Mouse (Mus musculus) MEL (cell line): ENCODE measurements around the gene Nnmt. TPM values are rescaled to one million over a fixed set of nuclear protein-coding genes. Genes with fewer than 3 reads are reported as not detected.

ENCODE experiments used
- DNase-seq: peaks from one replicate; pipeline ENCODE4 v3.0.0; 2011; ENCODE audit warnings: low read depth, low spot score
- H3K27ac ChIP-seq: 2 replicates; pipeline ENCODE4 v1.5.1; 2012; ENCODE audit warnings: low read depth, mild to moderate bottlenecking, control low read depth, low read length, moderate library complexity; ENCODE audit not compliant: control insufficient read depth
- H3K27me3 ChIP-seq, 2 experiments: fragments of 150-350 bp in 1 of 2; sonication (generic) in 1 of 2; 2 replicates each; pipeline ENCODE4 v1.6.1; 2012; ENCODE audit warnings: low read length in 2 of 2, mild to moderate bottlenecking in 2 of 2, improper control_type of control experiment in 1 of 2, moderate library complexity in 1 of 2; ENCODE audit not compliant: insufficient read depth in 2 of 2, control insufficient read depth in 1 of 2
- H3K36me3 ChIP-seq, 2 experiments: 2 replicates each; pipeline ENCODE4 v1.6.1; 2012 to 2014; ENCODE audit warnings: low read length in 2 of 2, improper control_type of control experiment in 1 of 2, inconsistent platforms in 1 of 2, mild to moderate bottlenecking in 1 of 2; ENCODE audit not compliant: insufficient read depth in 2 of 2, control insufficient read depth in 1 of 2
- H3K4me1 ChIP-seq, 2 experiments: fragments of 150-350 bp in 1 of 2; sonication (generic) in 1 of 2; 2 replicates each; pipeline ENCODE4 v1.6.1; 2012; ENCODE audit warnings: low read length in 2 of 2, improper control_type of control experiment in 1 of 2, mild to moderate bottlenecking in 1 of 2; ENCODE audit not compliant: insufficient read depth in 2 of 2, control insufficient read depth in 1 of 2
- H3K4me3 ChIP-seq, 2 experiments: fragments of 150-350 bp in 1 of 2; sonication (generic) in 1 of 2; 2 replicates each; pipeline ENCODE4 v1.5.1; 2012; ENCODE audit warnings: low read depth in 2 of 2, low read length in 2 of 2, mild to moderate bottlenecking in 2 of 2, moderate library complexity in 2 of 2, control low read depth in 1 of 2, improper control_type of control experiment in 1 of 2; ENCODE audit not compliant: control insufficient read depth in 1 of 2, insufficient read depth in 1 of 2
- H3K79me2 ChIP-seq: 2 replicates; pipeline ENCODE4 v1.6.1; 2012; ENCODE audit warnings: mild to moderate bottlenecking, low read length, moderate library complexity; ENCODE audit not compliant: control insufficient read depth, poor library complexity, insufficient read depth
- H3K9ac ChIP-seq: 2 replicates; pipeline ENCODE4 v1.6.1; 2012; ENCODE audit warnings: low read depth, mild to moderate bottlenecking, control low read depth, low read length, moderate library complexity; ENCODE audit not compliant: control insufficient read depth, poor library complexity, severe bottlenecking
- H3K9me3 ChIP-seq: fragments of 150-350 bp; sonication (generic); replicated peaks from 2 replicates; pipeline ENCODE4 v1.6.1; 2012; ENCODE audit warnings: mild to moderate bottlenecking, low read length, improper control_type of control experiment, moderate library complexity; ENCODE audit not compliant: insufficient read depth
- CHD1 ChIP-seq: IDR thresholded peaks from 2 replicates; pipeline ENCODE4 v1.6.1; 2012; ENCODE audit warnings: low read depth, mild to moderate bottlenecking, inconsistent platforms, low read length, improper control_type of control experiment
- CHD2 ChIP-seq: IDR thresholded peaks from 2 replicates; pipeline ENCODE4 v1.6.1; 2011; ENCODE audit warnings: low read length, improper control_type of control experiment
- ELF1 ChIP-seq: IDR thresholded peaks from 2 replicates; pipeline ENCODE4 v1.6.1; 2014; ENCODE audit warnings: low read depth, mild to moderate bottlenecking, inconsistent platforms, low read length, improper control_type of control experiment, moderate library complexity
- EP300 ChIP-seq, 2 experiments: IDR thresholded peaks; 2 replicates each; pipeline ENCODE4 v1.6.1; 2011; ENCODE audit warnings: improper control_type of control experiment in 2 of 2, low read length in 2 of 2, low read depth in 1 of 2, mild to moderate bottlenecking in 1 of 2
- MAZ ChIP-seq: IDR thresholded peaks from 2 replicates; pipeline ENCODE4 v1.6.1; 2012; ENCODE audit warnings: low read depth, mild to moderate bottlenecking, inconsistent platforms, low read length, improper control_type of control experiment
- MEF2A ChIP-seq: IDR thresholded peaks from 2 replicates; pipeline ENCODE4 v1.6.1; 2014; ENCODE audit warnings: low read depth, mild to moderate bottlenecking, inconsistent platforms, low read length, improper control_type of control experiment; ENCODE audit not compliant: poor library complexity, insufficient replicate concordance, severe bottlenecking; ENCODE audit errors: extremely low read depth
- MXI1 ChIP-seq: IDR thresholded peaks from 2 replicates; pipeline ENCODE4 v1.6.1; 2011; ENCODE audit warnings: mild to moderate bottlenecking, low read depth, low read length, improper control_type of control experiment
- MYB ChIP-seq: IDR thresholded peaks from 2 replicates; pipeline ENCODE4 v1.6.1; 2011; ENCODE audit warnings: mild to moderate bottlenecking, low read depth, low read length, improper control_type of control experiment
- MYC ChIP-seq: IDR thresholded peaks from 2 replicates; pipeline ENCODE4 v1.6.1; 2011; ENCODE audit warnings: low read depth, mild to moderate bottlenecking, low read length, improper control_type of control experiment, moderate library complexity
- NELFE ChIP-seq: IDR thresholded peaks from 2 replicates; pipeline ENCODE4 v1.6.1; 2011; ENCODE audit warnings: low read depth, low read length, improper control_type of control experiment
- POLR2A ChIP-seq, 2 experiments: IDR thresholded peaks; 2 replicates each; pipeline ENCODE4 v1.6.1; 2011 to 2012; ENCODE audit warnings: low read length in 2 of 2, mild to moderate bottlenecking in 2 of 2, control low read depth in 1 of 2, improper control_type of control experiment in 1 of 2, low read depth in 1 of 2, moderate library complexity in 1 of 2; ENCODE audit not compliant: control insufficient read depth in 1 of 2, insufficient read depth in 1 of 2, poor library complexity in 1 of 2
- SIN3A ChIP-seq: IDR thresholded peaks from 2 replicates; pipeline ENCODE4 v1.6.1; 2012; ENCODE audit warnings: low read length, improper control_type of control experiment, inconsistent platforms
- SMC3 ChIP-seq: IDR thresholded peaks from 2 replicates; pipeline ENCODE4 v1.6.1; 2011; ENCODE audit warnings: low read depth, low read length, improper control_type of control experiment
- TAL1 ChIP-seq: IDR thresholded peaks from 2 replicates; pipeline ENCODE4 v1.6.1; 2012; ENCODE audit warnings: mild to moderate bottlenecking, inconsistent platforms, low read length, moderate library complexity, mixed read lengths
- TBP ChIP-seq: IDR thresholded peaks from 2 replicates; pipeline ENCODE4 v1.8.0; 2011; ENCODE audit warnings: low read depth, low read length, improper control_type of control experiment
- UBTF ChIP-seq: IDR thresholded peaks from 2 replicates; pipeline ENCODE4 v1.6.1; 2012; ENCODE audit warnings: low read depth, mild to moderate bottlenecking, inconsistent platforms, low read length, improper control_type of control experiment, moderate library complexity, borderline replicate concordance; ENCODE audit not compliant: insufficient read depth
- ZC3H11A ChIP-seq: IDR thresholded peaks from 2 replicates; pipeline ENCODE4 v1.6.1; 2012; ENCODE audit warnings: low read depth, mild to moderate bottlenecking, inconsistent platforms, low read length, improper control_type of control experiment
- polyA plus RNA-seq, 2 experiments: library from polyadenylated mRNA; stranded (reverse) in 1 of 2; unstranded in 1 of 2; fragments of >175 nt in 1 of 2; fragments of >200 nt in 1 of 2; gene quantifications; 2 replicates each; pipeline versions ENCODE4 v1.2.1 to v1.2.4; 2012; ENCODE audit warnings: low replicate concordance in 2 of 2, low read depth in 1 of 2; ENCODE audit not compliant: insufficient read length in 2 of 2, insufficient read depth in 1 of 2, missing spikeins in 1 of 2
- total RNA-seq: library from RNA; depleted of rRNA; stranded (reverse); fragments of 300-350 nt; gene quantifications from 2 replicates; pipeline ENCODE4 v1.2.3, GENCODE M21; 2012

Nnmt gene
- total and polyA plus RNA-seq, 3 experiments = not detected

DNA sequence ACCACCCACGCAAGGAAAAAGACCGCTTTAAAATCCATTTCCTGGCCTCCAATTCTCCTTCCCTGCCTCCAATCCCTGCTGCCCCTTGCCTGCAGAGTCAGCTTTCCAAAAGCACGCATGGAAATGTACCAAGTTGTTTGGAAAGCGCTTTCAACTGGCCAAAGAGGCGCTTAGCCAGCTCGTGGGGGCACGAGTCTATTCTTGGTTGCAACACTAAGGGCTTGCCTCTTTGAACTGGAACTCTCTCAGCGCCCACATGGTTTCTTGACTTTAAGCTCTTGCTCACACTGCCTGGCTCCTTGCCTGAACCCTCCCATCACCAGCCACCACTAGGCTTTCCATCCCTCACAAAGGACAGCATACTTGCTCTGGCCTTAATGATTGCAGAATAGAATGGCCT is 13.2 kb upstream of the Nnmt start:
- Histone ChIP-seq H3K27me3 (0 out of 4 replicates have a peak, but pooled peaks cover 0 to 1% of the 10 kb centered on the region in 2 experiments), H3K36me3 (no peaks in the 10 kb centered on the region), H3K9me3 (no peaks in the 10 kb centered on the region), H3K9ac (no peak overlapping the region), H3K79me2 (no peaks in the 10 kb centered on the region), H3K27ac (no peak overlapping the region), H3K4me1 (no peaks in the 10 kb centered on the region), H3K4me3 (no peak overlapping the region)
- no peak for TF ChIP-seq UBTF
- TF ChIP-seq TBP = no peak
- TF ChIP-seq MYC = no peak
- DNase-seq = no peak

DNA sequence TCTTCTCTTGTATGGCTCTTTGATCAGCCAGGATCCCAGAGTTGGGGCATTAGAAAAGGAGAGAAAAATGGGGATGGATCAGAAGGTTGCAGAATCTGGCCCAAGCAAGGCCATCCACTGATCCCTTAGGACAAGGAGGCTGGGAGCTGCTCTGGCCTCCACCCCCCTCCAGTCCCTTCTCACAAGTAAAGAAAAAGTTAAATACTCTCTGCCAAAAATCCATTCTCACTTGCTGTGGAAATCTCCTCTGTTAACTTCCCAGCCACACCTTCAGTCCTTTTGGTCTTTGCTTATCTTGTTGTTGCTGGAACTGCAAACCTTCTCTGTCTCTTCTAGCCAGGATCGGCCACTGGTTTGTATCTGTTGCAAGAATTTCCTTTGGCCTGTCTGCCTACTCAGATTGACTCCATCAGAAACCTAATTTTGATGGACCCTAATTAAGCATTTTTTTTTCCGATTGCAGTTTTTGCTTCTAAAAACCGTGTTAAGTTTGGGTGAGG is 12.6 kb upstream of the Nnmt start:
- H3K79me2 ChIP-seq = no peaks in the 10 kb centered on the region
- no peaks in the 10 kb centered on the region for H3K36me3 ChIP-seq
- H3K27ac ChIP-seq = no peak overlapping the region
- no peak overlapping the region for H3K9ac ChIP-seq
- H3K4me3 ChIP-seq = no peak overlapping the region
- H3K4me1 ChIP-seq = no peaks in the 10 kb centered on the region
- no peaks in the 10 kb centered on the region for H3K9me3 ChIP-seq
- no peak for DNase-seq
- TF ChIP-seq MYB (no peak), SIN3A (no peak), POLR2A (IDR thresholded peaks at IDR 0.05; ENCODE audit: control insufficient read depth in 1 of 2, insufficient read depth in 1 of 2, low read depth in 1 of 2, low read length in 2 of 2, poor library complexity in 1 of 2) (no peak), TBP (no peak), CHD1 (no peak), CHD2 (no peak), MXI1 (no peak), MYC (no peak), ZC3H11A (no peak), EP300 (IDR thresholded peaks at IDR 0.05; ENCODE audit: low read depth in 1 of 2, low read length in 2 of 2) (no peak), SMC3 (no peak), TAL1 (no peak), MEF2A (no peak), ELF1 (no peak), MAZ (no peak), NELFE (no peak)
- 0 out of 4 replicates have a peak, but pooled peaks cover 0 to 1% of the 10 kb centered on the region in 2 experiments for H3K27me3 ChIP-seq
